Mouse (Mus musculus) limb, embryonic 12.5 days (tissue): Measurements from ENCODE around the gene Nrp2. TPM values are rescaled to one million over a fixed set of nuclear protein-coding genes. Genes with fewer than 3 reads are reported as not detected.

Experiments
- ATAC-seq: fragments of 200-750 bp; cut with Nextera tagmentation; 2 replicates; pipeline ENCODE4 v1.8.0; 2017; ENCODE audit warnings: low read depth, moderate TSS enrichment; ENCODE audit not compliant: insufficient number of reproducible peaks, insufficient read depth, low FRiP score, low TSS enrichment
- H3K27ac ChIP-seq: fragments of 300-500 bp; sonication (generic); 2 replicates; pipeline ENCODE4 v1.5.1; 2016; ENCODE audit warnings: mild to moderate bottlenecking, moderate library complexity
- H3K27me3 ChIP-seq: fragments of 300-500 bp; sonication (generic); 2 replicates; pipeline ENCODE4 v1.6.1; 2016; ENCODE audit warnings: mild to moderate bottlenecking, moderate library complexity
- H3K36me3 ChIP-seq: fragments of 300-500 bp; sonication (generic); 2 replicates; pipeline ENCODE4 v1.6.1; 2016; ENCODE audit warnings: mild to moderate bottlenecking, moderate library complexity
- H3K4me1 ChIP-seq: fragments of 300-500 bp; sonication (generic); replicated peaks from 2 replicates; pipeline ENCODE4 v1.6.1; 2016
- H3K4me2 ChIP-seq: fragments of 300-500 bp; sonication (generic); 2 replicates; pipeline ENCODE4 v1.6.1; 2016; ENCODE audit warnings: mild to moderate bottlenecking, moderate library complexity
- H3K4me3 ChIP-seq: fragments of 300-500 bp; sonication (generic); replicated peaks from 2 replicates; pipeline ENCODE4 v1.5.1; 2016; ENCODE audit warnings: mild to moderate bottlenecking
- H3K9ac ChIP-seq: fragments of 300-500 bp; sonication (generic); replicated peaks from 2 replicates; pipeline ENCODE4 v1.6.1; 2016; ENCODE audit warnings: mild to moderate bottlenecking, moderate library complexity
- H3K9me3 ChIP-seq: fragments of 300-500 bp; sonication (generic); 2 replicates; pipeline ENCODE4 v1.6.1; 2016; ENCODE audit warnings: mild to moderate bottlenecking, moderate library complexity
- WGBS: fragments of 180-500 bp; shearing (Covaris S2); methylation state at CpG from one replicate; pipeline ENCODE4 v1.1.7; 2016; 5-methylcytosine and 5-hydroxymethylcytosine counted together
- polyA plus RNA-seq: library from polyadenylated mRNA; unstranded; fragments of >200 nt; fragmentation: Nextera tagmentation; extraction: Ambion mirVana; gene quantifications from 2 replicates; pipeline ENCODE4 v1.2.1, GENCODE M21; 2016

Nrp2 gene
- polyA plus RNA-seq, 1 experiment from 2014 or later: 70.7 TPM

- H3K9ac ChIP-seq: no peak overlapping the region
- peak overlapping the region; percentile 36; the same call in 1 of the 2 replicates for H3K4me2 ChIP-seq
- H3K9me3 ChIP-seq: no peaks in the 10 kb centered on the region
- peak; percentile 54; the same call in 1 of the 2 replicates for ATAC-seq
- peaks cover 3% of the 10 kb centered on the region; the same call in 1 of the 2 replicates for H3K27me3 ChIP-seq
- H3K4me1 ChIP-seq: peaks cover 28% of the 10 kb centered on the region
- WGBS: 30% methylated on average over 19 of the region's 19 CpGs
- H3K36me3 ChIP-seq: peaks cover 20% of the 10 kb centered on the region
- H3K4me3 ChIP-seq: no peak overlapping the region
- no peak overlapping the region for H3K27ac ChIP-seq
Observed at GRCm38 (mm10) chr1:62794223-62794895, 91.3 kb downstream of the Nrp2 start.

- Histone ChIP-seq H3K36me3 (peaks cover 18% of the 10 kb centered on the region), H3K4me2 (peak overlapping the region; percentile 36; the same call in 1 of the 2 replicates), H3K27ac (no peak overlapping the region), H3K4me3 (no peak overlapping the region), H3K27me3 (no peaks in the 10 kb centered on the region; the same call in 1 of the 2 replicates), H3K4me1 (peaks cover 28% of the 10 kb centered on the region), H3K9ac (no peak overlapping the region), H3K9me3 (no peaks in the 10 kb centered on the region)
- ATAC-seq: no peak
- 53% methylated on average over 2 of the region's 2 CpGs for WGBS
Observed at GRCm38 (mm10) chr1:62794896-62795255, 91.8 kb downstream of the Nrp2 start.

- 30% methylated on average over 28 of the region's 28 CpGs for WGBS
- H3K9ac ChIP-seq: no peak overlapping the region
- no peak overlapping the region for H3K27ac ChIP-seq
Observed at GRCm38 (mm10) chr1:62795307-62796037, 92.4 kb downstream of the Nrp2 start.

GRCm38 (mm10) chr1:62796038-62796647, 93.1 kb downstream of the Nrp2 start:
- ATAC-seq: peak; percentile 57; the same call in 1 of the 2 replicates
- Histone ChIP-seq H3K36me3 (peaks cover 16% of the 10 kb centered on the region), H3K9me3 (no peaks in the 10 kb centered on the region), H3K27ac (no peak overlapping the region), H3K4me1 (peaks cover 28% of the 10 kb centered on the region), H3K4me3 (0 out of 2 replicates have a peak overlapping the region, but pooled peaks have one; percentile 15), H3K4me2 (peak overlapping the region; percentile 47), H3K27me3 (no peaks in the 10 kb centered on the region; the same call in 1 of the 2 replicates), H3K9ac (no peak overlapping the region)
- 59% methylated on average over 9 of the region's 9 CpGs for WGBS

More at GRCm38 (mm10) chr1:62795307-62796037, 92.4 kb downstream of the Nrp2 start:
- peaks cover 28% of the 10 kb centered on the region for H3K4me1 ChIP-seq
- H3K36me3 ChIP-seq: peaks cover 16% of the 10 kb centered on the region
- no peaks in the 10 kb centered on the region for H3K9me3 ChIP-seq
- H3K4me2 ChIP-seq: peak overlapping the region; percentile 47
- peak overlapping the region; percentile 15; the same call in 1 of the 2 replicates for H3K4me3 ChIP-seq
- no peaks in the 10 kb centered on the region; the same call in 1 of the 2 replicates for H3K27me3 ChIP-seq
- ATAC-seq: peak; percentile 63; the same call in 1 of the 2 replicates

GRCm38 (mm10) chr1:62799427-62799826, 96.3 kb downstream of the Nrp2 start:
- H3K4me3 ChIP-seq: no peak overlapping the region
- no peak overlapping the region for H3K27ac ChIP-seq
- no peak for ATAC-seq
- WGBS: 55% methylated on average over 3 of the region's 4 CpGs
- no peaks in the 10 kb centered on the region for H3K9me3 ChIP-seq
- H3K27me3 ChIP-seq: no peaks in the 10 kb centered on the region
- peaks cover 18% of the 10 kb centered on the region for H3K4me1 ChIP-seq
- no peak overlapping the region for H3K4me2 ChIP-seq
- no peak overlapping the region for H3K9ac ChIP-seq
- H3K36me3 ChIP-seq: peaks cover 19% of the 10 kb centered on the region

- H3K4me3 ChIP-seq: no peak overlapping the region
- no peak overlapping the region for H3K9ac ChIP-seq
- no peaks in the 10 kb centered on the region for H3K9me3 ChIP-seq
- 87% methylated on average over 5 of the region's 5 CpGs for WGBS
- no peak for ATAC-seq
- H3K4me2 ChIP-seq: no peak overlapping the region
- peaks cover 16% of the 10 kb centered on the region for H3K4me1 ChIP-seq
- H3K36me3 ChIP-seq: peaks cover 19% of the 10 kb centered on the region
- H3K27me3 ChIP-seq: no peaks in the 10 kb centered on the region
- H3K27ac ChIP-seq: no peak overlapping the region
Observed at GRCm38 (mm10) chr1:62800351-62800750, 97.3 kb downstream of the Nrp2 start.

GRCm38 (mm10) chr1:62801429-62801828, 98.3 kb downstream of the Nrp2 start:
- no peak for ATAC-seq
- Histone ChIP-seq H3K4me1 (peaks cover 17% of the 10 kb centered on the region; the same call in 1 of the 2 replicates), H3K27ac (no peak overlapping the region), H3K9me3 (no peaks in the 10 kb centered on the region), H3K27me3 (no peaks in the 10 kb centered on the region), H3K9ac (no peak overlapping the region), H3K4me2 (no peak overlapping the region), H3K4me3 (no peak overlapping the region), H3K36me3 (peaks cover 10% of the 10 kb centered on the region)
- 67% methylated on average over 4 of the region's 4 CpGs for WGBS

GRCm38 (mm10) chr1:62801842-62802241, 98.8 kb downstream of the Nrp2 start:
- Histone ChIP-seq H3K27ac (no peak overlapping the region), H3K9ac (no peak overlapping the region), H3K9me3 (no peaks in the 10 kb centered on the region), H3K4me3 (no peak overlapping the region), H3K4me1 (peaks cover 18% of the 10 kb centered on the region; the same call in 1 of the 2 replicates), H3K27me3 (no peaks in the 10 kb centered on the region), H3K36me3 (peaks cover 10% of the 10 kb centered on the region), H3K4me2 (no peak overlapping the region)
- no peak for ATAC-seq
- 81% methylated on average over 3 of the region's 3 CpGs for WGBS

- Histone ChIP-seq H3K27me3 (no peaks in the 10 kb centered on the region), H3K4me3 (no peak overlapping the region), H3K9ac (no peak overlapping the region), H3K4me1 (peaks cover 25% of the 10 kb centered on the region; the same call in 1 of the 2 replicates), H3K4me2 (no peak overlapping the region), H3K27ac (no peak overlapping the region), H3K9me3 (no peaks in the 10 kb centered on the region), H3K36me3 (peaks cover 10% of the 10 kb centered on the region)
- 82% methylated on average over 1 of the region's 1 CpGs for WGBS
- no peak for ATAC-seq
Observed at GRCm38 (mm10) chr1:62803544-62803943, 100.5 kb downstream of the Nrp2 start.

- H3K4me1 ChIP-seq: peaks cover 25% of the 10 kb centered on the region
- no peaks in the 10 kb centered on the region for H3K9me3 ChIP-seq
- no peak overlapping the region for H3K27ac ChIP-seq
- no peak overlapping the region for H3K4me2 ChIP-seq
- peaks cover 15% of the 10 kb centered on the region for H3K36me3 ChIP-seq
- no peak for ATAC-seq
- H3K9ac ChIP-seq: no peak overlapping the region
- 10% methylated on average over 1 of the region's 1 CpGs for WGBS
- no peak overlapping the region for H3K4me3 ChIP-seq
- no peaks in the 10 kb centered on the region for H3K27me3 ChIP-seq
Observed at GRCm38 (mm10) chr1:62806014-62806413, 102.9 kb downstream of the Nrp2 start.

GRCm38 (mm10) chr1:62808395-62808794, 105.3 kb downstream of the Nrp2 start:
- H3K9me3 ChIP-seq: no peaks in the 10 kb centered on the region
- H3K36me3 ChIP-seq: peaks cover 12% of the 10 kb centered on the region
- no peak overlapping the region for H3K9ac ChIP-seq
- 79% methylated on average over 4 of the region's 4 CpGs for WGBS
- H3K27me3 ChIP-seq: no peaks in the 10 kb centered on the region
- no peak overlapping the region for H3K27ac ChIP-seq
- peaks cover 30% of the 10 kb centered on the region for H3K4me1 ChIP-seq
- no peak overlapping the region for H3K4me3 ChIP-seq
- no peak overlapping the region for H3K4me2 ChIP-seq
- no peak for ATAC-seq
